Mouse (Mus musculus): ENCODE data around the gene Klhl2. TPM values are rescaled to one million over a fixed set of nuclear protein-coding genes. Genes with fewer than 3 reads are reported as not detected.

The Klhl2 gene
- polyA plus RNA-seq, 1 experiment: 25.9 TPM

GRCm38 (mm10) chr8:64740547-64741211 lies 109.1 kb downstream of the Klhl2 start:
- Histone ChIP-seq H3K4me3 (ENCODE audit: low read depth, low read length) (no peak overlapping the region), H3K27ac (ENCODE audit: insufficient read depth, low read length) (no peak overlapping the region), H3K4me1 (ENCODE audit: control insufficient read depth, insufficient read depth, low read length) (no peaks in the 10 kb centered on the region), H3K9me3 (replicated peaks; ENCODE audit: control insufficient read depth, insufficient read depth, low read length, poor library complexity, severe bottlenecking) (no peaks in the 10 kb centered on the region), H3K36me3 (ENCODE audit: control insufficient read depth, insufficient read depth, low read length, poor library complexity, severe bottlenecking) (peaks cover 4% of the 10 kb centered on the region), H3K27me3 (ENCODE audit: control insufficient read depth, insufficient read depth, low read length, poor library complexity, severe bottlenecking) (no peaks in the 10 kb centered on the region), H3K9ac (ENCODE audit: low read depth, poor library complexity, severe bottlenecking) (no peak overlapping the region)
- no peak for TF ChIP-seq EP300 (IDR thresholded peaks at IDR 0.05; ENCODE audit: insufficient read depth, low read depth, low read length)
- no peak for TF ChIP-seq CTCF (IDR thresholded peaks at IDR 0.05; ENCODE audit: low read depth, low read length)
- TF ChIP-seq POLR2A (IDR thresholded peaks at IDR 0.05; ENCODE audit: insufficient read depth, low read length): no peak

- no peak overlapping the region for H3K27ac ChIP-seq (ENCODE audit: insufficient read depth, low read length)
- H3K9ac ChIP-seq (ENCODE audit: low read depth, poor library complexity, severe bottlenecking): no peak overlapping the region
- no peaks in the 10 kb centered on the region for H3K4me1 ChIP-seq (ENCODE audit: control insufficient read depth, insufficient read depth, low read length)
- H3K4me3 ChIP-seq (ENCODE audit: low read depth, low read length): no peak overlapping the region
- TF ChIP-seq POLR2A (IDR thresholded peaks at IDR 0.05; ENCODE audit: insufficient read depth, low read length): no peak
- TF ChIP-seq CTCF (IDR thresholded peaks at IDR 0.05; ENCODE audit: low read depth, low read length): no peak
- TF ChIP-seq EP300 (IDR thresholded peaks at IDR 0.05; ENCODE audit: insufficient read depth, low read depth, low read length): no peak
- H3K36me3 ChIP-seq (ENCODE audit: control insufficient read depth, insufficient read depth, low read length, poor library complexity, severe bottlenecking): peaks cover 4% of the 10 kb centered on the region
- H3K27me3 ChIP-seq (ENCODE audit: control insufficient read depth, insufficient read depth, low read length, poor library complexity, severe bottlenecking): no peaks in the 10 kb centered on the region
- no peaks in the 10 kb centered on the region for H3K9me3 ChIP-seq (replicated peaks; ENCODE audit: control insufficient read depth, insufficient read depth, low read length, poor library complexity, severe bottlenecking)
Measured at GRCm38 (mm10) chr8:64738916-64739315, 110.9 kb downstream of the Klhl2 start.

DNA sequence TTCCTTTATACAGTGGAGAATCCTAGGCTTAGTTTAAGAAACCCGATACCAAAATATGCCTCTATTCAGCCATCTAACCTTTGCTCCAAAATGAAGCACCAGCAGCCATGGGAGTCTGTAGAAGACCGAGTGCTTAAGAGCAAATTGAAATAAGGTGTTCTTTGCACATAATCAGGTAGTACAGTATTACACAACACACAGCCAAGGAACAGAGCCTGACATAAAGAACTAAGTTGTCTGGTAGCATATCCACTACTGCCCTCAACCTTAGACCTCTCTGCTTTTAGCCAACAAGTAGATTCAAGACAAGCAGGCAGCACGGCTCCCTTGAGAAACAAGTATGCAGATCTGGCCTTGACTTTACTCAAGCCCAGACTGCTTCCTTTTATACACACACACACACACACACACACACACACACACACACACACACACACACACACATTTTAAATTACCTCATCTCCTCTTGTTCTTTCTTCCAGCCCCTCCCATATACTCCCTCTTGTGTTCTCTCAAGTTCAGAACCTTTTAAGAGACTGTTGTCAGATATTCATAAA lies 113.0 kb downstream of the Klhl2 start:
- Histone ChIP-seq H3K4me1 (ENCODE audit: control insufficient read depth, insufficient read depth, low read length) (no peaks in the 10 kb centered on the region), H3K9ac (ENCODE audit: low read depth, poor library complexity, severe bottlenecking) (no peak overlapping the region), H3K27ac (ENCODE audit: insufficient read depth, low read length) (no peak overlapping the region), H3K4me3 (ENCODE audit: low read depth, low read length) (no peak overlapping the region), H3K9me3 (replicated peaks; ENCODE audit: control insufficient read depth, insufficient read depth, low read length, poor library complexity, severe bottlenecking) (no peaks in the 10 kb centered on the region), H3K27me3 (ENCODE audit: control insufficient read depth, insufficient read depth, low read length, poor library complexity, severe bottlenecking) (no peaks in the 10 kb centered on the region), H3K36me3 (ENCODE audit: control insufficient read depth, insufficient read depth, low read length, poor library complexity, severe bottlenecking) (peaks cover 2% of the 10 kb centered on the region)
- TF ChIP-seq POLR2A (IDR thresholded peaks at IDR 0.05; ENCODE audit: insufficient read depth, low read length) (no peak), EP300 (IDR thresholded peaks at IDR 0.05; ENCODE audit: insufficient read depth, low read depth, low read length) (no peak), CTCF (IDR thresholded peaks at IDR 0.05; ENCODE audit: low read depth, low read length) (no peak)

DNA sequence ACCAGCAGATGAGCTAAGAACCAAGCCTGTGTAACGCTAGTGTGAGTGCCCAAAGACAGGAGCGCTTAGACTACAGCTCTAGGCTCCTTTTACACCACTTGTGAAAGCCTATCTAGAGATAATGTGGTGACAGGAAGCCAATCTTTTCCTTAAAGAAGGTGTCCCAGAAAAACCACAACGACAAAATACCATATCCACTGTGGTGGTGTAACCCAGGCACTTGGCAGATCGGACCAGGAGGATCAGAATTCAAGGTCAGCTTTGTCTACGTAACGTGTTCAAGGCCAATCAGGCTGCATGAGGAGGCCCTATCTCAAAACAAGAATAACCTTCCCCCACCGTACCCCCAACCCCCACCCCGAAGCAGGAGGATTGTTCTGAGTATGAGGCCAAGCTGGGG lies 114.7 kb downstream of the Klhl2 start:
- H3K4me1 ChIP-seq (ENCODE audit: control insufficient read depth, insufficient read depth, low read length): no peaks in the 10 kb centered on the region
- H3K9me3 ChIP-seq (replicated peaks; ENCODE audit: control insufficient read depth, insufficient read depth, low read length, poor library complexity, severe bottlenecking): no peaks in the 10 kb centered on the region
- no peak overlapping the region for H3K4me3 ChIP-seq (ENCODE audit: low read depth, low read length)
- no peak for TF ChIP-seq EP300 (IDR thresholded peaks at IDR 0.05; ENCODE audit: insufficient read depth, low read depth, low read length)
- TF ChIP-seq CTCF (IDR thresholded peaks at IDR 0.05; ENCODE audit: low read depth, low read length): no peak
- TF ChIP-seq POLR2A (IDR thresholded peaks at IDR 0.05; ENCODE audit: insufficient read depth, low read length): no peak
- peaks cover 11% of the 10 kb centered on the region for H3K36me3 ChIP-seq (ENCODE audit: control insufficient read depth, insufficient read depth, low read length, poor library complexity, severe bottlenecking)
- no peaks in the 10 kb centered on the region for H3K27me3 ChIP-seq (ENCODE audit: control insufficient read depth, insufficient read depth, low read length, poor library complexity, severe bottlenecking)
- no peak overlapping the region for H3K27ac ChIP-seq (ENCODE audit: insufficient read depth, low read length)
- no peak overlapping the region for H3K9ac ChIP-seq (ENCODE audit: low read depth, poor library complexity, severe bottlenecking)

GRCm38 (mm10) chr8:64733271-64733943 lies 116.4 kb downstream of the Klhl2 start, which contains the start of gene Msmo1:
Gene Msmo1 (minus strand): TSS chr8:64733792.
- Histone ChIP-seq H3K36me3 (ENCODE audit: control insufficient read depth, insufficient read depth, low read length, poor library complexity, severe bottlenecking) (peaks cover 28% of the 10 kb centered on the region), H3K4me1 (ENCODE audit: control insufficient read depth, insufficient read depth, low read length) (no peaks in the 10 kb centered on the region), H3K27me3 (ENCODE audit: control insufficient read depth, insufficient read depth, low read length, poor library complexity, severe bottlenecking) (no peaks in the 10 kb centered on the region), H3K9ac (ENCODE audit: low read depth, poor library complexity, severe bottlenecking) (peak within 1 kb of the TSS; percentile 91), H3K9me3 (replicated peaks; ENCODE audit: control insufficient read depth, insufficient read depth, low read length, poor library complexity, severe bottlenecking) (no peaks in the 10 kb centered on the region), H3K27ac (ENCODE audit: insufficient read depth, low read length) (peak within 1 kb of the TSS; percentile 71), H3K4me3 (ENCODE audit: low read depth, low read length) (peak within 1 kb of the TSS; percentile 88)
- TF ChIP-seq CTCF (IDR thresholded peaks at IDR 0.05; ENCODE audit: low read depth, low read length) (no peak), POLR2A (IDR thresholded peaks at IDR 0.05; ENCODE audit: insufficient read depth, low read length) (peak; percentile 85), EP300 (IDR thresholded peaks at IDR 0.05; ENCODE audit: insufficient read depth, low read depth, low read length) (no peak; the same call in 1 of the 2 replicates)

DNA sequence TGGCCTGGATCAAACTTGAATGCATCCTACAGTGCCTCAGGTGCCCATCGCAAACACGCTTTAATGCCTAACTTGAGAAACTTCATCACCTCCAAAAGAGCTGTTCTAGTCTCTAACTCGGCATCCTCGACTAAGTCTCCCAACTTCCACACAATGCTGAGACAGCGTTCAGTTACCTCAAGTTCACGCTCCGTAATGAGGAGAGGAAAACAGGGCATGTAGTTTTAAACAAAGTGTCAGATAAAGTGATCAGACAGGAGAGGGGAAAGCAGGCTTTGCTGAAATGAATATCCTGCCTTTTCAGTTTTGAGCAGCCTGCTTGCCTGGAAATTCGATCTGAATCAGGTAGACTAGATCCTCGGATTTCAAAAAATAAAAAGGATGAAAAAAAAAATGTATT lies 117.2 kb downstream of the Klhl2 start:
- peak overlapping the region; percentile 91 for H3K9ac ChIP-seq (ENCODE audit: low read depth, poor library complexity, severe bottlenecking)
- H3K4me3 ChIP-seq (ENCODE audit: low read depth, low read length): peak overlapping the region; percentile 88
- no peaks in the 10 kb centered on the region for H3K27me3 ChIP-seq (ENCODE audit: control insufficient read depth, insufficient read depth, low read length, poor library complexity, severe bottlenecking)
- peaks cover 36% of the 10 kb centered on the region for H3K36me3 ChIP-seq (ENCODE audit: control insufficient read depth, insufficient read depth, low read length, poor library complexity, severe bottlenecking)
- H3K27ac ChIP-seq (ENCODE audit: insufficient read depth, low read length): peak overlapping the region; percentile 71
- H3K9me3 ChIP-seq (replicated peaks; ENCODE audit: control insufficient read depth, insufficient read depth, low read length, poor library complexity, severe bottlenecking): no peaks in the 10 kb centered on the region
- no peaks in the 10 kb centered on the region for H3K4me1 ChIP-seq (ENCODE audit: control insufficient read depth, insufficient read depth, low read length)
- TF ChIP-seq POLR2A (IDR thresholded peaks at IDR 0.05; ENCODE audit: insufficient read depth, low read length) (no peak), CTCF (IDR thresholded peaks at IDR 0.05; ENCODE audit: low read depth, low read length) (no peak), EP300 (IDR thresholded peaks at IDR 0.05; ENCODE audit: insufficient read depth, low read depth, low read length) (no peak)

Measured in ES-Bruce4 (cell line).